Comparison of ENCODE assay signal across 17 mouse cellular contexts in the genomic region with DNA sequence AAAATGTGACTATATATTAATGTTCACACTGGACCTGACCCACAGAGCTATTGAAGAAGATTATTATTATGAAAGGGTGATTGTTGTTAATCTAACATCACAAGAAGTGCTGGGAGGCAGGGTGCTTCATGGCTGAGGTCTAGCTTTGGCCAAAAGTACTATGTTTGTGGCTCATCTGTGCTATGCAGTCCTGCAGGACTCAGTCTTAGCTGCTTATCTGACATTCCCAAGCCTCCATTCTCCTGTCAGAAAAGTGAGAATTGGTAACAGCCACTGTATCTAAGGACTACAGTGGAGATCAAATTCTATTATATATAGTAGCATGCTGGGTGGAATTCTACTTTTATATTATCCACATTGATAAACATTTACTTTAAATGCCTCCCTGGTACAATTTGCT.
"Had no signal": no experiment of that assay in that cellular context is flagged by ENCODE, and none has a peak within 500 bp of the region (broad histone marks: within the 10 kb centered on the region; RNA-seq: fewer than 3 reads in every experiment).

No protein-coding gene starts in this region.

- H3K4me3 ChIP-seq: layer of hippocampus, adult 2 months; lung, embryonic 15.5 days; midbrain, embryonic 10.5 days had no signal

- ATAC-seq: intestine, embryonic 16.5 days had no signal

- H3K9me3 ChIP-seq: lung, embryonic 15.5 days; midbrain, embryonic 10.5 days had no signal

- H3K27me3 ChIP-seq: lung, embryonic 15.5 days had no signal

- H3K36me3 ChIP-seq: lung, embryonic 15.5 days; midbrain, embryonic 10.5 days had no signal

- H3K27ac ChIP-seq: kidney, postnatal 0 days; layer of hippocampus, adult 2 months; lung, embryonic 15.5 days; midbrain, embryonic 10.5 days; stomach, postnatal 0 days had no signal

- DNase-seq: kidney, adult 2 months; kidney, postnatal 25 days; layer of hippocampus, adult 9-11 months; lung, adult 18-20 months; lung, postnatal 10 days; lung, postnatal 36 days; midbrain, embryonic 14.5 days; right cerebral cortex, postnatal 4 days; thymus, adult 2 months; thymus, postnatal 14 days; thymus, postnatal 4 days had no signal

- H3K9ac ChIP-seq: lung, embryonic 15.5 days had no signal

- H3K4me2 ChIP-seq: lung, embryonic 15.5 days had no signal
